Mouse (Mus musculus): ENCODE measurements around the gene Lhcgr.

DNA sequence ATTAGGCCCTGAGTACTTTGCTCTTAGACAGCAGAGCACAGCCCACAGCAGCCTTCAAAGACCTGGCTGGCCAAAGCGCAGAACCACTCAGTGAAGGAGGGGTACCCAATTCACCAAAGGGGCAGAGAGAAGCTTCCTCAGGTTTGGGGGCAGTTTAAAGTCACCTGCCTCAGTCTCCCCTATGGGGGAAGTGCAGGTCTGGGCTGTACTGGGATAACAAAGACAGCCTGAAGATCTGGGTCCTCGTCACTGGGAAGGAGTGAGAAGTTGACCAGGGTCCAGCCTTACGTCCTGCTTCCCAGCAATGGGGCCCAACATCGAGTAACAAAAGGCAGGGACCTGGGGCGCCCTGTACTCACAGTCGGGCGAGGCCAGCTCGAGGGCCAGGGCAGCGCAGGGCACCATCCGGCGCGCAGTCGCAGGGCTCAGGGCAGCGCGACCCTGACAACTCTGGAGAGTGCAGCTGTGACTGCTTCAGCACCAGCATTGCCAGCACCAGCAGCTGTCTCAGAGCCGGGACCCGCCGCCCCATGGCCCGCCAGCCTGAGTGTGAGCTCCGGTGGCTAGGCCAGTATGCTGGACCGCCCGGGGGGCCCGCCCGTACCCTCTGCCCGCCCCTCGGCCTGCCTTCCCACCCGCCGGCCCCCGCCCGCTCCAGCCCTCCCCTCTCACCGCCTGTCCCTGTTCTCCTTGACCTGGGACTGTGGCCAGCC is at the start of gene Lhcgr:
- TF ChIP-seq CTCF (IDR thresholded peaks at IDR 0.05; ENCODE audit: extremely low read depth, insufficient read depth, low read length) (no peak), POLR2A (IDR thresholded peaks at IDR 0.05; ENCODE audit: extremely low read depth, insufficient read depth, low read length) (no peak)

Data from cortical plate, adult 2 months (tissue).